Mouse (Mus musculus): Measurements from ENCODE around the gene Fam162b. TPM values are rescaled to one million over a fixed set of nuclear protein-coding genes. Genes with fewer than 3 reads are reported as not detected.

Fam162b gene
- polyA plus RNA-seq, 1 experiment: 1.1 TPM

DNA sequence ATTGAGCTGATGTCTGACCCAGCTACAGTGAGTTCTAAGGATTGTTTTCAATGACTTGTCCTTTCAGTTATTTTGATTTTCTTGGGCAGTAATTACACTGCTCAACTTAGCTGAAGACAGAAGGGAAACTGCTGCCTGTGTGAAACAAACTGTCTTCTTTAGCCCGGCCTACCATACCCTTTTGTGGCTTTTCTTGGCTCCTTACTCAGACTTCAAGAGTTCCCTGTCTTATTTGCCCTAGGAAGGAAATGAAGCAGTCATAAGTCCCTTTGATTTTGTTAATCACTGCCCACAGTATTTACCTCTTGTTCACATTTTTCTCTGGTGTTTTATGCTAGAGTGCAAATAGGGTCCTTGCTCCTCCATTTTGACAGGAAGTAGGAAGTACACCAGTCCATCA, 5.9 kb downstream of the Fam162b start:
- Histone ChIP-seq H3K4me3 (ENCODE audit: low read depth, low read length) (no peak overlapping the region), H3K27me3 (ENCODE audit: control insufficient read depth, insufficient read depth, low read length) (no peaks in the 10 kb centered on the region), H3K36me3 (ENCODE audit: control insufficient read depth, insufficient read depth, low read length) (no peaks in the 10 kb centered on the region), H3K4me1 (ENCODE audit: control insufficient read depth, insufficient read depth, insufficient read length, low read length) (no peaks in the 10 kb centered on the region), H3K27ac (ENCODE audit: insufficient read depth, low read depth, low read length) (no peak overlapping the region)
- 79% methylated on average over 1 of the region's 1 CpGs for WGBS
- no peak for TF ChIP-seq CTCF (IDR thresholded peaks at IDR 0.05; ENCODE audit: extremely low read depth, insufficient read length, insufficient replicate concordance, low read depth, low read length)
- no peak for TF ChIP-seq POLR2A (IDR thresholded peaks at IDR 0.05; ENCODE audit: low read depth, low read length)

DNA sequence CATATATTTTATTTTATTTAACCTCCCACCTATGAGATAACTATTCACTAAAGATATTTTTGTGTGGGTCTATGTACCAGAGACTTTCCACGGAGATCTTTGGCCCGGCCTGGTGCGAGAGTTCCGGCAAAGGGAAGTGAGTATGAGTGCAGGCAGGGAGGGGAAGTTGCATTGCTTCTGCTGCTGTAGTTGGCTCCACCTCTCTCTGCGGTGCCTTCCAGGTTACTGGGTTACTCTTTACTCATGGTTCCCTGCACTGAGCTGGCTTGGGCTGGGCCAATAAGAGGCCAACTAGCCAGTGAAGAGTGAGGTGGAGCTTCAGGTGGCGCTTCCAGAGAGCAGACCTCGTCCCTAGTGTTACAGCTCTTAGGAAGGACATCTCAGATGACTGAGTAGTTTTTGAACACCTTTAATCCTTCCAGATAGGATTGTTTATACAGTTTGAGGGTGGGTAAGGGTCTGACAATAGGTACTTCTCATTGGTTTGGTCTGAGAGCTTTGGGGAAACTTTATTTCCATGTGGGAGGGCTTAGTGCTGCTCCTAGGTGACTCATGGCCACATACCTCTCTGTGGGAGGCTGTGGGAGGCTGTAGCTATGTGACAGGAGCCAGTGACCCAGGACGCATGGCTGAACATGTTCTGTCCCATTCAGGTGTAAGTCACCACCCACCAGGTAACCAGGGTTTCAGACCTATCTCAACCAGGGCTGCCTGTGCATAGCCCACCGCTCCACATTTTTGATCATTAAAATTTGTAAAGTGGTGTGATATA, 18.9 kb downstream of the Fam162b start:
- Histone ChIP-seq H3K27me3 (ENCODE audit: control insufficient read depth, insufficient read depth, low read length) (no peaks in the 10 kb centered on the region), H3K4me1 (ENCODE audit: control insufficient read depth, insufficient read depth, insufficient read length, low read length) (peaks cover 2% of the 10 kb centered on the region; the same call in 1 of the 2 replicates), H3K27ac (ENCODE audit: insufficient read depth, low read depth, low read length) (no peak overlapping the region), H3K4me3 (ENCODE audit: low read depth, low read length) (no peak overlapping the region), H3K36me3 (ENCODE audit: control insufficient read depth, insufficient read depth, low read length) (no peaks in the 10 kb centered on the region)
- 35% methylated on average over 9 of the region's 9 CpGs for WGBS
- TF ChIP-seq CTCF (IDR thresholded peaks at IDR 0.05; ENCODE audit: extremely low read depth, insufficient read length, insufficient replicate concordance, low read depth, low read length): no peak
- TF ChIP-seq POLR2A (IDR thresholded peaks at IDR 0.05; ENCODE audit: low read depth, low read length): no peak

DNA sequence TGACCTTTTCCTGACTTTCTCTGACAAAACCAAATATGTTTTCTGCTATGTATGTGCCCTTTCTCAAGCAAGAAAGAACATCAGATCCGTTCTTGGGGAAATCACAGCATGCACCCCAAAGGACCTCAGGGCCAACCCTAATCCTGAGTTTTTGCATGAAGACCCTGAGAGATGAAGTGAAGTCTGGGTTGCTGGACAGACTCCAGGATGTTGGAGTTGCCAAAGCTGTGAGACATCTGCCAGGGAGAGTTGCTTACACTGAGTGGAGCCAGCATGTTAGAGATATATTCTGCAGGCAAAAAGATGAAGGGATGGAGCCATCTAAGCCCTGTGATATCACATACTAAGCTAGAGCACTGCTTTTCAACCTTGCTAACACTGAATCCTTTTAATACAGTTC, 34.3 kb downstream of the Fam162b start:
- TF ChIP-seq CTCF (IDR thresholded peaks at IDR 0.05; ENCODE audit: extremely low read depth, insufficient read length, insufficient replicate concordance, low read depth, low read length) (no peak), POLR2A (IDR thresholded peaks at IDR 0.05; ENCODE audit: low read depth, low read length) (no peak)
- Histone ChIP-seq H3K4me1 (ENCODE audit: control insufficient read depth, insufficient read depth, insufficient read length, low read length) (no peaks in the 10 kb centered on the region), H3K4me3 (ENCODE audit: low read depth, low read length) (no peak overlapping the region), H3K27me3 (ENCODE audit: control insufficient read depth, insufficient read depth, low read length) (no peaks in the 10 kb centered on the region), H3K27ac (ENCODE audit: insufficient read depth, low read depth, low read length) (no peak overlapping the region), H3K36me3 (ENCODE audit: control insufficient read depth, insufficient read depth, low read length) (no peaks in the 10 kb centered on the region)
- 77% methylated on average over 1 of the region's 1 CpGs for WGBS

DNA sequence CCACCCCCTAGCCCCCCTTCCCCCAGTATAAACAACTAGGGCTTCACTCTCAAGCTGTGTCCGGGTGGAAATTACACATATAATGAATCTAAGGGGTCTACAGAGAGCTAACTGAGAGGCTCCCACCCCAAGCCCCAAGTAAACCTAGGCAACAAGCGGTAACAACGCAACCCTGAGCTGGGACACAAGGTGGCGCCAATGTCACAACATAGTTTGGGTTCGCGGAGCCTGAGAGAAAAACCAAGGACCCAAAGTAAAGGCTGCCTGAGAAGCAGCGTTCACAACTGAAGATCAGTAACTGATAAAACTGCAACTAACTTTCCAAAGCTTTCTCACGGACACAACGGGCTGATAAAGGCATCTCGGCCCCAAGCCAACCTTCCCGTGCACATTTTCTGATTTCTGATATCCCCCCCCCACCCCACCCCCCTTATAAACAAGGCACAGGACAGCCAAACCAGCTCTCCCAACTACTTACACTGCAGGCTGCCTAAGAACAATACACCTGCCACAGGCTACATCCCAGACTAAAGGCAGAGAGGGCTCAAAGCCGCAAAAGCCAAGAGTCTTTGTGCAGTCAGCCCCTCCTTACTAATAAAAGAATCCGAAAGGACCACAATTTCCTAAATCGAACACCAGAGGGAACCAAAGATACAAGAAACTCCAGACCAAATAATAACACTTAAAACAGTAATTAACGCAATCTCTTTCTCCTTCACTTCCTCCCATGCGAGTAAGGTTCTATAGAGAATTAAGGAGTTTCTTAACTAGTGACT, 36.8 kb downstream of the Fam162b start:
- H3K27me3 ChIP-seq (ENCODE audit: control insufficient read depth, insufficient read depth, low read length): no peaks in the 10 kb centered on the region
- no peak overlapping the region for H3K27ac ChIP-seq (ENCODE audit: insufficient read depth, low read depth, low read length)
- under 1% methylated on average over 16 of the region's 16 CpGs for WGBS
- H3K4me1 ChIP-seq (ENCODE audit: control insufficient read depth, insufficient read depth, insufficient read length, low read length): no peaks in the 10 kb centered on the region
- TF ChIP-seq CTCF (IDR thresholded peaks at IDR 0.05; ENCODE audit: extremely low read depth, insufficient read length, insufficient replicate concordance, low read depth, low read length) (peak; percentile 74; the same call in 1 of the 2 replicates), POLR2A (IDR thresholded peaks at IDR 0.05; ENCODE audit: low read depth, low read length) (no peak)
- peak overlapping the region; percentile 43 for H3K4me3 ChIP-seq (ENCODE audit: low read depth, low read length)
- no peaks in the 10 kb centered on the region for H3K36me3 ChIP-seq (ENCODE audit: control insufficient read depth, insufficient read depth, low read length)

Other genes starting within 250 kb of the Fam162b start
- 1.2 and 1.6 TPM in 2 replicates for gene Gm49339, start 109.9 kb downstream of the Fam162b start, polyA plus RNA-seq (2012; rRNA removed)
- gene Lilr4b, start 109.9 kb downstream of the Fam162b start, polyA plus RNA-seq (2012; rRNA removed): 0.57 and 1.1 TPM in 2 replicates
- 0.55 and 0.77 TPM in 2 replicates for gene Lilrb4a, start 99.6 kb downstream of the Fam162b start, polyA plus RNA-seq (2012; rRNA removed)
- gene Gprc6a, start 40.9 kb upstream of the Fam162b start, polyA plus RNA-seq (2012; rRNA removed): not detected in 2 replicates
- gene Rfx6, start 87.2 kb upstream of the Fam162b start, polyA plus RNA-seq (2012; rRNA removed): 0.67 and 0.95 TPM in 2 replicates

Measured in small intestine, adult 2 months (tissue).